Comparison of ENCODE assay signal across 8 mouse cellular contexts in genomic region chr15:99224208-99224911, GRCm38 (mm10). TPM values are rescaled to one million over a fixed set of nuclear protein-coding genes. Genes with fewer than 3 reads are reported as not detected.
DNase-seq lines count a peak whose midpoint lies in the region; ATAC-seq and TF ChIP-seq lines count a peak whose summit lies in the region.

Gene Kcnh3, plus strand, starts transcription at chr15:99224861.

- peaks cover 56% of the 10 kb centered on the region for H3K4me1 ChIP-seq in embryonic facial prominence, embryonic 13.5 days
- H3K4me1 ChIP-seq in lung, adult 2 months (ENCODE audit: control insufficient read depth, insufficient read depth, low read length) = peaks cover 15% of the 10 kb centered on the region

- H3K9ac ChIP-seq in embryonic facial prominence, embryonic 13.5 days = peak within 1 kb of the TSS; percentile 65

- DNase-seq in CD8-positive naive resting alpha-beta T cell, adult 2 months (ENCODE audit: low read depth in 2 of 2, low spot score in 2 of 2) = peak; percentile 41 to 50
- peak; percentile 33 for DNase-seq in adrenal gland, adult 8-10 months
- peak; percentile 63 for DNase-seq in heart, postnatal 4 days
- DNase-seq in layer of hippocampus, adult 8-10 months (ENCODE audit: low spot score in 2 of 2) = peak; percentile 64 to 72
- DNase-seq in lung, adult 2 months = peak; percentile 38
- DNase-seq in ovary, postnatal 36 days (ENCODE audit: low spot score) = peak; percentile 72
- DNase-seq in thymus, postnatal 4 days = peak; percentile 86

- 0 out of 2 replicates have a peak within 1 kb of the TSS, but pooled peaks have one; percentile 7 for H3K27ac ChIP-seq in embryonic facial prominence, embryonic 13.5 days

- peaks cover 97% of the 10 kb centered on the region for H3K27me3 ChIP-seq in embryonic facial prominence, embryonic 13.5 days

- under 1% methylated on average over 62 of the region's 66 CpGs for WGBS in embryonic facial prominence, embryonic 13.5 days
- 2% methylated on average over 65 of the region's 66 CpGs for WGBS in lung, adult 2 months

- H3K36me3 ChIP-seq in embryonic facial prominence, embryonic 13.5 days = no peaks in the 10 kb centered on the region

- H3K4me3 ChIP-seq in embryonic facial prominence, embryonic 13.5 days = peak within 1 kb of the TSS; percentile 53
- H3K4me3 ChIP-seq in lung, adult 2 months (replicated peaks; ENCODE audit: extremely low read depth, low read depth, low read length) = peak within 1 kb of the TSS; percentile 50

- no peaks in the 10 kb centered on the region for H3K9me3 ChIP-seq in embryonic facial prominence, embryonic 13.5 days

- H3K4me2 ChIP-seq in embryonic facial prominence, embryonic 13.5 days = peak within 1 kb of the TSS; percentile 87

- TF ChIP-seq CTCF in lung, adult 2 months (IDR thresholded peaks at IDR 0.05; ENCODE audit: insufficient read depth, low read length) = no peak

- TF ChIP-seq POLR2A in lung, adult 2 months (IDR thresholded peaks at IDR 0.05; ENCODE audit: borderline replicate concordance, extremely low read depth, low read depth, low read length) = no peak

- 0 out of 2 replicates have a peak, but pooled peaks have one; percentile 44 for ATAC-seq in embryonic facial prominence, embryonic 13.5 days (ENCODE audit: insufficient number of reproducible peaks, insufficient read depth, low FRiP score, low TSS enrichment, low read depth)

RNA-seq across cellular contexts. Expression of gene Kcnh3, which starts in this region (rescaled TPM):
- 1 to 10 TPM in 3 of 4 experiments, under 1 TPM in 1; 0.70 to 1.9 (median 1.5) TPM for total RNA-seq in adrenal gland, adult 8-10 months (2022)
- 1.4 and 2.0 TPM in 2 replicates for polyA plus RNA-seq in embryonic facial prominence, embryonic 13.5 days (2015; fragmentation: Nextera tagmentation; extraction: Ambion mirVana)
- under 1 TPM; 0.41 to 0.54 TPM for total RNA-seq in heart, postnatal 4 days (2021)
- total RNA-seq in layer of hippocampus, adult 8-10 months (2022) = 10 to 100 TPM; 77.9 to 90.0 (median 86.8) TPM
- polyA plus RNA-seq in lung, adult 2 months (2012; rRNA removed) = 4.8 and 5.0 TPM in 2 replicates

Comparison
In these comparisons a context has a peak if more than half of its experiments do, and no peak if none do; other contexts are left out.
1. Peak in every context shown above with its lines: DNase-seq, ATAC-seq, H3K4me3 ChIP-seq and H3K27ac ChIP-seq.
2. RNA of gene Kcnh3 (total RNA-seq): 77.9 to 90.0 TPM in layer of hippocampus, adult 8-10 months; 0.70 to 1.9 TPM in adrenal gland, adult 8-10 months and 0.41 to 0.54 TPM in heart, postnatal 4 days; every median in the first group is over 10 times any median in the second.
3. Peak in DNase-seq in heart, postnatal 4 days; RNA of the gene not detected or under 1 TPM.
4. DNase-seq: peak in every context shown above with its lines; median percentile 86 in thymus, postnatal 4 days; 72 in ovary, postnatal 36 days; 68 in layer of hippocampus, adult 8-10 months; 63 in heart, postnatal 4 days; 46 in CD8-positive naive resting alpha-beta T cell, adult 2 months; 38 in lung, adult 2 months; 33 in adrenal gland, adult 8-10 months.